Mouse (Mus musculus) cerebellum, adult 9-11 months (tissue): ENCODE data around the gene Ptpre.

Experiments
- DNase-seq: peaks from one replicate; pipeline ENCODE4 v3.0.0; 2022

Ptpre gene

DNA sequence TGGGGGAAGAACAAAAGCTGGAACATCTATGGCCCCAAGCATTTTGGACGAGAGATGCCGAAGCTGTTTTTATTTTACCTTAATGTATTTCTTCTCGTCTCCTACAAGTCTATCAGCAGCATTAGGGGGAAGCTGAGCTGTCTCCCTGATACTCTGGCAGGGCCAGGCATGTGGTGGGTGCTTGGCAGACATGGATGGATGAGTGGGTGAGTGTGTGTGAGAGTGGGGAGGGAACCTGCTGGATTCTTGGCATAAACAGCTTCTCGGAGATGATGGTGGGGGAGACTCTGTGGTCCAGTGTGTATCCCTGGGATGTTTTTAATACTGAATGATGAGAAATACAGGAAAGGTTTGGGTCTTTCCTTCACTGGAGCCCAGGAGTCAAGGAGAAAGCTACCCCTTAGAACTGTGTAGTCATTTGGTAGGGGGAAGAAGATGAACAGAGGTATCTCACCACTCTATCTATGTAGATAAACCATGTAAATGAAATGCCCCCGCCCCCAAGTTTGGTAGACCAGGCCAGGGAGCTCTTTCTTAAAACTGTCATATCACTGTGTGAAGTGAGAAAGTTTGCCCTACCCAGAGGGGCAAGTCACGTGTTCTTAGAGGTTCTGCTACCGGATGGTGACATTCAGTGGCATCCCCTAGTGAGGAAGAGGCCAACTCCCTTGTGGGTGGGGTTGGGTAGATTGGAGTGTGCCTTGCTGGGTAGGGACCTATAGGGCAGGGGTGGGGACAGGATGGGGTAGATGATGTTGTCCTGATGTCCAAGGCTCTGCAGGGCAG, 43.2 kb downstream of the Ptpre start:
- DNase-seq: no peak

GRCm38 (mm10) chr7:135581128-135581527, 43.8 kb downstream of the Ptpre start:
- no peak for DNase-seq

GRCm38 (mm10) chr7:135585125-135585687, 47.9 kb downstream of the Ptpre start:
- no peak for DNase-seq

GRCm38 (mm10) chr7:135586402-135586801, 49.1 kb downstream of the Ptpre start:
- no peak for DNase-seq

GRCm38 (mm10) chr7:135587821-135588575, 50.7 kb downstream of the Ptpre start:
- DNase-seq: peak; percentile 62

- DNase-seq: no peak
These were observed 51.5 kb downstream of the Ptpre start for GRCm38 (mm10) chr7:135588620-135589309.

DNA sequence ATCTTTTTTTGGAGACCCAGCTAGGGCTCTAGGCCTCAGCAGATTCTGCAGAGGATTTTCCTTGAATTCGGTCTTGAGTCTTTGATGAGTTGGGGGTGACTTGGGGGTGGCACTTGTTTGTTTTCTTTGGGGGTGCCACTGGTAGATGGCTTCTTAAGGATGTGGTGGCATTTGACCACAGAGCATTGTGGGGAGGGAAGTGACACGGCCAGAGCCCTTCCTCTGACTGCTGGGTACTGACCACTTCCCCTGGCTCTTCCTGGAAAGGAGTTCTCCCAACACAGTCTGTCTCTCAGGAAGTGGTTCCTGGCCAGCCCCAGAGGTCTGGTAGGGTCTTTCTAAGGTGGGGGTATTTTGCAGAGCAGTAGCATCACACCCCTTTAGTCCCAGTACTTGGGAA, 54.2 kb downstream of the Ptpre start:
- DNase-seq: no peak

- DNase-seq: no peak
These were observed 56.0 kb downstream of the Ptpre start for GRCm38 (mm10) chr7:135593286-135593685.

DNA sequence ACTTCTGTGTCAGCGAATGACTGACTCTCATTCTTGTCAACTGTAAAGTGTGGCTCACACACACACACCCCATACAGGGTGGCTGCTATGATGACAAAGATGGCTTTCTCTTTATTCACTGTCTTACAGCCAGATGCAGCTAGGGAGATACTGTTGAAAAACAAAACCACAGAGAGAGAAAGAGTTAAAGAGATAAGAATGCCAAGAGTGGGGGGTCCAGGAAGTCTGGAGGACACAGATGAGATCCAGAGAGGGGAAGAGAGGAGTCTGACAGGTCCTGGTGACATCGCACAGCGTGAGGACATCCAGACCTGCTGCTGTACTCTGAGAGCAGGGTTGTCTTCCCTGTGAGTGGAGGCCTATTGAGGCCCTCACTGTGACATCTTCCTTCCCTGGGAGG, 56.5 kb downstream of the Ptpre start:
- no peak for DNase-seq

- no peak for DNase-seq
These were observed 57.4 kb downstream of the Ptpre start for GRCm38 (mm10) chr7:135594676-135595075.

DNA sequence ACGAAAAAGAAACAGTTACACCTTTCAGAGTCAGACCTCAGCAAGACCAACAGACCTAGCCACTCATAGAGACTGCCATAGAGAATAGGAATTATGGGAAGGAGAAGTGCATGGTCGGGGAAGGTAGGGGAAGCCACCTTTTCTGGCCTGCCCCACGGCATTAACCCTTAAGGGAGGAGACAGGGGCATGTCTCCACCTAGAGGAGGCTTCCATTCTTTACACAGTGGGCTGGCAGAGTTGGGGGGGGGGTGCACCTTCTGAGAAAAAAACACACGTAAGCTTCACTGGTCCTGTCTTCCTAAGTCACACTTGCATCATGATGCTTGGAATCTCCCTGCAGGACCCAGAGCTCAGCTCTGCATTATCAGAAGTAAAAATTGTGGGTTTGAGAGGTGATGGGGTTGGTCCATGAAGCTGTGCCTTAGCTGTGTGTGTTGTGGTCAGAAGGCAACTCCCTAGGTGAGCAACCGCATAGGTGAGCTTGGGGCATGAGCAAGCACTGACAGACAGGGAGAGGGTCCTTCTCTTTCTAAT, 58.4 kb downstream of the Ptpre start:
- no peak for DNase-seq

DNA sequence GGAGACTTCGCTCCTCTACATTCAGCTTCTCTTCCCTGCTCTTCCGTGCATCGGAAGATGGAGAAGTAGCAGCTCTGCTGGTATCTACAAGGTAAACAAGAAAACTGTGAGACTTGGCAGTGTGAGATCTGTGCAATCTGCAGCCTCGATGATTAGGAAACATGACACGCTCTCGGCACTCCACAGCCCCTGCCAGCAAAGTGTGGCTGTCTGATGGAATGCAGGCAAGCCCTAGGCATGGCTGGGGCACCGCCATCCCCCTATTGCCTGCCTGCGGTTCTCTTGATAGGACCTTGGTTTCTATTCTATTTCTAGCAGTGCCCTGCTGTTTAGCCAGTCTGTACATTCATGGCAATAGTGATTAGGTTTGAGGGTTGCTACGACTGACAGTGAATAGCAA, 59.7 kb downstream of the Ptpre start:
- no peak for DNase-seq

- no peak for DNase-seq
These were observed 60.5 kb downstream of the Ptpre start for GRCm38 (mm10) chr7:135597604-135598289.

- no peak for DNase-seq
These were observed 61.1 kb downstream of the Ptpre start for GRCm38 (mm10) chr7:135598303-135598855.

DNA sequence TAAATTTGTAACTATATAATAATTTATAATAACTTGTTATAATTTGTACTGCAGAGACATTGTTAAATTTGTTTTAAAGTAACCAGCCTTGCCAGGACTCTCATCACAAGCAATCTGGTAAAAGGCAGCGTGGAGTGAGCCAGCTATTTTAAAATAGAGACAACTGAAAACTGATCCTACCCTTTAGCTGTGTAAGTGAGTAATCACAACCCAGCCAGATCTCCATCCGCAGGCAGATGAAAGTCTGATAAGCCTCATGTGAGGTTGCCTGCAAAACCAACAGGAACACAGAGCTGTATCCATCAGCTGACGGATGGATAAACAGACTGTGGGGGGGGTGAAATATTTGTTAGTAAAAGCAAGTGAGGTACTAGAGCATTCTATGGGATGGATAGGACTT, 62.8 kb downstream of the Ptpre start:
- DNase-seq: no peak

GRCm38 (mm10) chr7:135601607-135602006, 64.3 kb downstream of the Ptpre start:
- no peak for DNase-seq

- DNase-seq: no peak
These were observed 65.0 kb downstream of the Ptpre start for GRCm38 (mm10) chr7:135602265-135602664.

- DNase-seq: no peak
These were observed 65.7 kb downstream of the Ptpre start for GRCm38 (mm10) chr7:135602881-135603523.

- DNase-seq: no peak
These were observed 67.9 kb downstream of the Ptpre start for GRCm38 (mm10) chr7:135605002-135605803.

DNA sequence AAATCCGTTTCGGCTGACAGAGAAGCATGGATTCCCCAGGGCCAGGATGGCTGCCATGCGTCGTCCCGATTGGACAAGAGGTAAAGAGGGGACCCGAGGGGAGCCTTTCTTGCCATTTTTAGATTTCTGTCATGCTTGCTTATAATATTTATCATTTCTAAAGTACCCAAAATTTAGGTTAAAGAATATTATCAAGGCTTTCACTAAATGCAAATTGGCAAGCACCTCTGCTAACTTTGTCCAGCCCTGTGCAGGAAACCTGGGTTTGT, 68.5 kb downstream of the Ptpre start:
- no peak for DNase-seq

GRCm38 (mm10) chr7:135608208-135608607, 70.9 kb downstream of the Ptpre start:
- no peak for DNase-seq
